Mouse (Mus musculus) intestine, embryonic 15.5 days (tissue): ENCODE measurements around the gene Faap20. TPM values are rescaled to one million over a fixed set of nuclear protein-coding genes. Genes with fewer than 3 reads are reported as not detected.
"Not testable (repeated sequence)": the region's sequence is repeated elsewhere in the genome, so short reads cannot be mapped to it uniquely, and the experiment has no call there.

Experiments
- ATAC-seq: fragments of 200-750 bp; cut with Nextera tagmentation; 2 replicates; pipeline ENCODE4 v1.8.0; 2017; ENCODE audit warnings: moderate TSS enrichment, moderate library complexity
- H3K27ac ChIP-seq: fragments of 300-500 bp; sonication (generic); 2 replicates; pipeline ENCODE4 v1.5.1; 2015; ENCODE audit warnings: mild to moderate bottlenecking, inconsistent platforms
- H3K27me3 ChIP-seq: fragments of 300-500 bp; sonication (generic); replicated peaks from 2 replicates; pipeline ENCODE4 v1.6.1; 2015; ENCODE audit warnings: inconsistent platforms
- H3K36me3 ChIP-seq: fragments of 300-500 bp; sonication (generic); 2 replicates; pipeline ENCODE4 v1.6.1; 2015; ENCODE audit warnings: inconsistent platforms
- H3K4me1 ChIP-seq: fragments of 300-500 bp; sonication (generic); replicated peaks from 2 replicates; pipeline ENCODE4 v1.6.1; 2015; ENCODE audit warnings: inconsistent platforms
- H3K4me2 ChIP-seq: fragments of 300-500 bp; sonication (generic); replicated peaks from 2 replicates; pipeline ENCODE4 v1.6.1; 2015; ENCODE audit warnings: mild to moderate bottlenecking, inconsistent platforms
- H3K4me3 ChIP-seq: fragments of 300-500 bp; sonication (generic); replicated peaks from 2 replicates; pipeline ENCODE4 v1.5.1; 2015; ENCODE audit warnings: inconsistent platforms
- H3K9ac ChIP-seq: fragments of 300-500 bp; sonication (generic); 2 replicates; pipeline ENCODE4 v1.6.1; 2015; ENCODE audit warnings: inconsistent platforms
- H3K9me3 ChIP-seq: fragments of 300-500 bp; sonication (generic); 2 replicates; pipeline ENCODE4 v1.6.1; 2016; ENCODE audit warnings: inconsistent platforms
- WGBS: fragments of 180-500 bp; shearing (Covaris S2); methylation state at CpG from one replicate; pipeline ENCODE4 v1.1.7; 2015; 5-methylcytosine and 5-hydroxymethylcytosine counted together
- polyA plus RNA-seq: library from polyadenylated mRNA; unstranded; fragments of >200 nt; fragmentation: Nextera tagmentation; extraction: Ambion mirVana; gene quantifications from 2 replicates; pipeline ENCODE4 v1.2.1, GENCODE M21; 2015

Faap20 gene
- polyA plus RNA-seq, 1 experiment from 2014 or later = 64.1 TPM

- H3K4me3 ChIP-seq = no peak overlapping the region
- H3K9ac ChIP-seq = no peak overlapping the region
- ATAC-seq = no peak
- no peak overlapping the region for H3K4me2 ChIP-seq
- H3K27me3 ChIP-seq = no peaks in the 10 kb centered on the region
- peaks cover 41% of the 10 kb centered on the region for H3K4me1 ChIP-seq
- H3K27ac ChIP-seq = no peak overlapping the region
- H3K36me3 ChIP-seq = no peaks in the 10 kb centered on the region
- WGBS = 59% methylated on average over 6 of the region's 6 CpGs
- no peaks in the 10 kb centered on the region for H3K9me3 ChIP-seq
Observed at GRCm38 (mm10) chr4:155239494-155239893, 10.1 kb upstream of the Faap20 start.

GRCm38 (mm10) chr4:155241789-155242188 lies 7.8 kb upstream of the Faap20 start:
- Histone ChIP-seq H3K9me3 (no peaks in the 10 kb centered on the region), H3K4me3 (no peak overlapping the region), H3K9ac (no peak overlapping the region), H3K27me3 (no peaks in the 10 kb centered on the region), H3K4me1 (peaks cover 18% of the 10 kb centered on the region), H3K27ac (no peak overlapping the region), H3K4me2 (no peak overlapping the region), H3K36me3 (no peaks in the 10 kb centered on the region)
- 78% methylated on average over 9 of the region's 9 CpGs for WGBS
- ATAC-seq = no peak; the same call in 1 of the 2 replicates

- peaks cover 13% of the 10 kb centered on the region for H3K4me1 ChIP-seq
- no peaks in the 10 kb centered on the region for H3K36me3 ChIP-seq
- no peak for ATAC-seq
- H3K27me3 ChIP-seq = no peaks in the 10 kb centered on the region
- H3K9me3 ChIP-seq = no peaks in the 10 kb centered on the region
- no peak overlapping the region for H3K27ac ChIP-seq
- H3K4me2 ChIP-seq = no peak overlapping the region
- WGBS = 88% methylated on average over 5 of the region's 5 CpGs
- no peak overlapping the region for H3K9ac ChIP-seq
- no peak overlapping the region for H3K4me3 ChIP-seq
Observed at GRCm38 (mm10) chr4:155242292-155242691, 7.3 kb upstream of the Faap20 start.

GRCm38 (mm10) chr4:155243233-155243632 lies 6.4 kb upstream of the Faap20 start:
- Histone ChIP-seq H3K27me3 (no peaks in the 10 kb centered on the region), H3K4me1 (peaks cover 4% of the 10 kb centered on the region), H3K4me3 (no peak overlapping the region), H3K9ac (no peak overlapping the region), H3K36me3 (no peaks in the 10 kb centered on the region), H3K27ac (no peak overlapping the region), H3K4me2 (no peak overlapping the region), H3K9me3 (no peaks in the 10 kb centered on the region)
- WGBS = 84% methylated on average over 12 of the region's 12 CpGs
- ATAC-seq = no peak

GRCm38 (mm10) chr4:155245770-155246492 lies 3.7 kb upstream of the Faap20 start:
- H3K9ac ChIP-seq = no peak overlapping the region
- no peak overlapping the region for H3K4me2 ChIP-seq
- no peak overlapping the region for H3K27ac ChIP-seq
- no peaks in the 10 kb centered on the region for H3K27me3 ChIP-seq
- H3K36me3 ChIP-seq = no peaks in the 10 kb centered on the region
- no peak overlapping the region for H3K4me3 ChIP-seq
- H3K9me3 ChIP-seq = no peaks in the 10 kb centered on the region
- peaks cover 4% of the 10 kb centered on the region for H3K4me1 ChIP-seq
- no peak for ATAC-seq
- 51% methylated on average over 6 of the region's 6 CpGs for WGBS

- WGBS = 73% methylated on average over 12 of the region's 12 CpGs
- no peak overlapping the region for H3K9ac ChIP-seq
- H3K27me3 ChIP-seq = no peaks in the 10 kb centered on the region
- H3K27ac ChIP-seq = no peak overlapping the region
- no peak overlapping the region for H3K4me2 ChIP-seq
- H3K9me3 ChIP-seq = no peaks in the 10 kb centered on the region
- peaks cover 11% of the 10 kb centered on the region for H3K4me1 ChIP-seq
- no peak for ATAC-seq
- H3K36me3 ChIP-seq = no peaks in the 10 kb centered on the region
- H3K4me3 ChIP-seq = no peak overlapping the region
Observed at GRCm38 (mm10) chr4:155246691-155247105, 2.9 kb upstream of the Faap20 start.

- H3K27ac ChIP-seq, H3K4me2 ChIP-seq, H3K9me3 ChIP-seq, H3K9ac ChIP-seq, ATAC-seq, H3K27me3 ChIP-seq, H3K36me3 ChIP-seq, H3K4me3 ChIP-seq: not testable (repeated sequence)
- WGBS = 90% methylated on average over 3 of the region's 3 CpGs
- H3K4me1 ChIP-seq = peaks cover 20% of the 10 kb centered on the region
Observed at GRCm38 (mm10) chr4:155248054-155248453, 1.5 kb upstream of the Faap20 start.

GRCm38 (mm10) chr4:155249257-155249647 lies 350 bp upstream of the Faap20 start:
- Histone ChIP-seq H3K36me3 (no peaks in the 10 kb centered on the region), H3K9me3 (no peaks in the 10 kb centered on the region), H3K27me3 (no peaks in the 10 kb centered on the region), H3K9ac (peak overlapping the region; percentile 70), H3K4me1 (peaks cover 20% of the 10 kb centered on the region), H3K4me3 (peak overlapping the region; percentile 62), H3K27ac (peak overlapping the region; percentile 99), H3K4me2 (peak overlapping the region; percentile 92)
- peak; percentile 83 for ATAC-seq
- WGBS = 0% methylated on average over 9 of the region's 9 CpGs

- Histone ChIP-seq H3K27ac (peak overlapping the region; percentile 99), H3K9ac (peak overlapping the region; percentile 70), H3K4me2 (peak overlapping the region; percentile 92), H3K4me1 (peaks cover 20% of the 10 kb centered on the region), H3K9me3 (no peaks in the 10 kb centered on the region), H3K4me3 (peak overlapping the region; percentile 62), H3K27me3 (no peaks in the 10 kb centered on the region), H3K36me3 (no peaks in the 10 kb centered on the region)
- ATAC-seq = peak; percentile 31
- whole genome bisulfite sequencing = 9% methylated on average over 23 of the region's 23 CpGs
Observed at GRCm38 (mm10) chr4:155250361-155251117, 937 bp downstream of the Faap20 start.

- ATAC-seq = no peak
- Histone ChIP-seq H3K27me3 (no peaks in the 10 kb centered on the region), H3K4me1 (peaks cover 20% of the 10 kb centered on the region), H3K4me3 (0 out of 2 replicates have a peak overlapping the region, but pooled peaks have one; percentile 62), H3K9me3 (no peaks in the 10 kb centered on the region), H3K27ac (0 out of 2 replicates have a peak overlapping the region, but pooled peaks have one; percentile 99), H3K36me3 (no peaks in the 10 kb centered on the region), H3K4me2 (peak overlapping the region; percentile 92), H3K9ac (no peak overlapping the region)
- WGBS = 61% methylated on average over 3 of the region's 3 CpGs
Observed at GRCm38 (mm10) chr4:155251147-155251546, 1.5 kb downstream of the Faap20 start.

GRCm38 (mm10) chr4:155252253-155252652 lies 2.7 kb downstream of the Faap20 start:
- H3K4me3 ChIP-seq = no peak overlapping the region
- no peak overlapping the region for H3K27ac ChIP-seq
- H3K9ac ChIP-seq = no peak overlapping the region; the same call in 1 of the 2 replicates
- no peaks in the 10 kb centered on the region for H3K36me3 ChIP-seq
- WGBS = 94% methylated on average over 6 of the region's 6 CpGs
- no peaks in the 10 kb centered on the region for H3K27me3 ChIP-seq
- no peak overlapping the region for H3K4me2 ChIP-seq
- no peak for ATAC-seq
- H3K4me1 ChIP-seq = peaks cover 20% of the 10 kb centered on the region
- H3K9me3 ChIP-seq = no peaks in the 10 kb centered on the region

- Histone ChIP-seq H3K9me3 (no peaks in the 10 kb centered on the region), H3K27ac (no peak overlapping the region), H3K4me2 (no peak overlapping the region), H3K4me3 (no peak overlapping the region), H3K9ac (no peak overlapping the region), H3K4me1 (peaks cover 17% of the 10 kb centered on the region), H3K36me3 (no peaks in the 10 kb centered on the region), H3K27me3 (no peaks in the 10 kb centered on the region)
- ATAC-seq = no peak
- 91% methylated on average over 3 of the region's 3 CpGs for WGBS
Observed at GRCm38 (mm10) chr4:155264521-155265321, 15.1 kb downstream of the Faap20 start.
